Mouse (Mus musculus) leukemia stem cell, adult 10-12 weeks (primary cell): ENCODE data around the gene Mcemp1. TPM values are rescaled to one million over a fixed set of nuclear protein-coding genes. Genes with fewer than 3 reads are reported as not detected.

Experiments
- polyA plus RNA-seq: library from polyadenylated mRNA; stranded (reverse); fragments of >175 nt; gene quantifications from 2 replicates; pipeline ENCODE4 v1.2.3, GENCODE M21; 2012; ENCODE audit warnings: low replicate concordance

Mcemp1 gene
- 0.11 and 0.24 TPM in 2 replicates for polyA plus RNA-seq

DNA sequence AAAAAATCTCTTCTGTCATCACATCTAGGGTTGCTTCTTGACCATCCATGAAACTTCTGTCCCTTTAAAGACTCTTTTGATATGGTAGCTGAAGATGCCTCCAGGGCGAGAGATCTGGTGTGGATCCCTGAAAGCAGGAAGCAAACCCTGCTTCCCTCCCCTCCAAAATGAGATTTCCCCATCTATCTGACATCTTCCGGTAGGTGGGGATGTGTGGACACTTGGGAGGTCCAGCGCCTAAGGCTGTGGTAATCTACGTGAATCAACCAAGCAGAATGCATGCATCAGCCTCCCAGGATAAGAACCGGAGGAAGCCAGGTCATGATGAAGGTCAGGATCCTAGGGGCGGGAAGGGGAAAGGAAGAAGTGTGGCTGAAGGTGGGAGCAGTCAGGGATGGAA is at the start of gene Mcemp1:
Gene Mcemp1, plus strand, starts transcription at position 248 of the 400 bp plus-strand sequence.

DNA sequence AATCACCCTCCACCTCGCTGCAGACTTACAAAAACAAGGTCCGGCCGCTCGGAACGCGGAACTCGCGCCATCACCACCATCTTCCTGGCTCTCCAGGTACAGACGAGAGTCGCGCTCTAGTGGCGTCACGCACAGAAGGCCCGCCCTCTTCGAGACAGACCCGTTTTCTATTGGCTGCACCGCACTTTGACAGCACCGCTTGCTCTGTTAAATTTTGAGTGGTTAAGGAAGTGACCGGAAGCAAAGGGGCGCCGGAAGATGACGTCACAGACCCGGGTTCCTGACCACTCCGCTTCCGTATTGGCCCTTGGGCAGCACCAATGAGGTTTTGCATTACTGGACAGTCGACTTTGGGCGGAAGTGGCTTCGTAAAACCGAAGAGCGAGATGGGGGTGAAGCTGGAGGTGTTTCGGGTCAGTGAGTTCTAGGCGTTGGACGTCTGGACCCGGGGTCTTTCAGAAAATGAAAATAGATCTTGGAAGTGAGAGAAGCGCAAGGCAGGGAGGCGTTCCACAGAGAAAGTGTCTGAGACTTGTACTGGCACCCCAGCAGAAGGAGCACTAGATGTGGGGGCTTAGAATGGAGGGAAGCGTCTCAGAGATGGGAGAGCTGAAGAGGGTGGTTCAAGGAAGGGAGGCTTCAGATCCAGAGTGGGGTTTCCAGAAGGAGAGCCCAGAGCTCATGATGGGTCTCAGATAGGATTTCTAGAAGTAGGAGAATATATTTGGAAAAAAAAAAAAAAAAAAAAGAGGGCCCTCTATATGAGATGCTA is 44.2 kb upstream of the Mcemp1 start, which contains the start of the genes Xab2 and Pet100:
Gene Xab2, minus strand, starts transcription at position 118 of the 772 bp plus-strand sequence.
Gene Pet100, plus strand, starts transcription at position 350 of the 772 bp plus-strand sequence.

DNA sequence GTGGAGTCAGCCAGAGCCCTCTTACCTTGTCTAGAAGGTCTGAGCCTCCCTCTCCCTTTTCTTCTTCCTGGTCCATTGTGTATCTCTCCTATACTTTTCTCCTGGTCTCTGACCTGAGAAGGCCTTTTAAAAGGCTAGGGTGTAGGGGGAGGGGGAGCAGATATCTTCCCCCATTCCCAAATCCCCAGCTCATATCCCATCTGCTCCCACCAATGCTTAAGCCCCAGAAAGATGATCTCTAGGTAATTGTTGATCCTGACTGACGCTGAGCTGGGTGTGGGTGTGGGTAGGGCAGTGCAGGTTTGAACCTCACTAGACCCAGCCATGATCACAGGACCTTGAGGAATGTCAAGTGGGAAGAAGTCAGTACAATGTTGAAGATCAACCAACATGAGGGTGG is 40.1 kb upstream of the Mcemp1 start, which contains the start of gene Pcp2:
Gene Pcp2, minus strand, starts transcription at position 101 of the 400 bp plus-strand sequence.

DNA sequence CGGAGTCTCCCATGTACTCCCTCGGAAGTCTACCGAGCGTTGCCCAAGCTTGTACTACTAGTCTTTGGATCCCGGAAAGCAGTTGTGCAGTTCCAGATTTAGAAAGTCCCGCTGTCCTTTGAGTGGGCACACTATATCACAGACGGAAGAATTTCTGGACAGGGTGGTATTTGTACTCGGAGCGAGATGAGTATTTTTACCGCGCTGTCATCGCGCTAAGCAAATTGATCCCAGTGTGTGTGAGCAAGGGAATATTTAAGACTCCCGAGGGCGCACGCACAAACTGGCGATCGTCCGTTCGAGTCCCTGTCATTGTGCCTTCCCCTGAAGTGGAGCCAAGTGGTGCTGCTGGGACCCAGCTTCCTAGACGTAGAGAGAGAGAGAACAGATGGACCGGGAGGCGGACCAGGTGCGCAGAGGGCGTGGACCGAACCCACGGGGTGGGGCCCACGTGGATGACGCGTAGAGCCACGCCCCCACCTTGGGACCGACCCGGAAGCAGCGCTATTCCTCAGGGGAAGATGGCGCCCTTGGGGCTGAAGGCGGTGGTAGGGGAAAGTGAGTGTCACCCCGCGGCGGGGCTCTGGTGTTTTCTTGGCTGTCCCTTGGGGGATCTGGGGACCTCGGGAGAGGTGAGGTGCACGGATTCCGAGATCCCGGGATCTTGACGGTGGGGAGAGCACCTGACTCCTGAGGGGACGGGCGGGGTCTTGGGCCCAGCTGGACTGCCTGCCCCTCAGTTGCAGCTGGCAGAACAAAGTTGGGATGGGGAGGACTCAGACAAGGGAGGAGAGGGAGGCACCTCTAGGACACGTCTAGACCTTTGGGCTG is 34.7 kb upstream of the Mcemp1 start, which contains the start of gene Stxbp2:
Gene Stxbp2, plus strand, starts transcription at position 309 of the 831 bp plus-strand sequence.

DNA sequence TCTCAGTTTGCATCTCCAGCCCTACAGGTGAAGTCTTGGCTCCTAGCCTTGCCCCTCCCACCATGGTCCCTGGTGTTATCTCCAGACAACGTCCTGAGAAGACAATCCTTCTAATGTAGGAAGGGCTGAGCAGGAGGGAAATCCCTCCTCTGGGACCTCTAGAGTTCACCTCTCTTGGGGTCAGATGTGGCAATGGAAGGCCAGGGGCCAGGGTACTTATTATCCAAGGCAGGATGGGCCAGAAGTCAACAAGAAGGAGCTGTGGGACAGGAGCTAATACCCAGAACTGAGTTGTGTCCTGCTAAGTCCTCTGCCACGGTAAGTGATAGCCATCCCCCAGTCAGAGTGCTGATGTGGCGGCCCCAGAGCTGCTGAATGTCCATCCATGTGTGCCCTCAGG is 10.0 kb upstream of the Mcemp1 start, which contains the start of gene Retn:
Gene Retn, plus strand, starts transcription at position 245 of the 400 bp plus-strand sequence.

DNA sequence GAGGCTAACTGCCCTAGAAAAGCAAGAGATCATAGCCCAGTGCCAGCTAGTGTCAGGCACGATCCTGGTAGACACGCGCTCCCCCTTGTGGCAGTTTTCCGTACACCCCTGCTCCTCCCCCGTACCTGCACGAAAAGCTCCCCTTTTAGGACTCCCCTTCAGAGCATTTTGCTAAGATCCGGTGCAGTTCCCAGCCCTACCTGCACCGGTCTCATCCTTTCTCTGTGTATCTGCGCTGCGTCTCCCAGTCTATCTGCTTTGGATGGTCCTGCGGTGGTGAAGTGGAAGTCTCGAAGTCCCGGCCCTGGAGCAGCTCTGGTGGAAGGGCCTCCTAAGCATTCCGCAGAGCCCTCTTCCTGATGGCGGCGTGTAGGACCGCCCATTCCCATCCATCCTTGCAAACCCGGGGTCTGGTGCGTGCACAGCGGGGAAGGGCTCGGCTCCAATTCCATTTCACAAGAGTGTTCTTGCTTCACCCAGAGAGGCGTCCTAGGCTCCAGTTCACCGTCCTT is 6.5 kb downstream of the Mcemp1 start, which contains the start of gene Fcor:
Gene Fcor, minus strand, starts transcription at position 383 of the 512 bp plus-strand sequence.

DNA sequence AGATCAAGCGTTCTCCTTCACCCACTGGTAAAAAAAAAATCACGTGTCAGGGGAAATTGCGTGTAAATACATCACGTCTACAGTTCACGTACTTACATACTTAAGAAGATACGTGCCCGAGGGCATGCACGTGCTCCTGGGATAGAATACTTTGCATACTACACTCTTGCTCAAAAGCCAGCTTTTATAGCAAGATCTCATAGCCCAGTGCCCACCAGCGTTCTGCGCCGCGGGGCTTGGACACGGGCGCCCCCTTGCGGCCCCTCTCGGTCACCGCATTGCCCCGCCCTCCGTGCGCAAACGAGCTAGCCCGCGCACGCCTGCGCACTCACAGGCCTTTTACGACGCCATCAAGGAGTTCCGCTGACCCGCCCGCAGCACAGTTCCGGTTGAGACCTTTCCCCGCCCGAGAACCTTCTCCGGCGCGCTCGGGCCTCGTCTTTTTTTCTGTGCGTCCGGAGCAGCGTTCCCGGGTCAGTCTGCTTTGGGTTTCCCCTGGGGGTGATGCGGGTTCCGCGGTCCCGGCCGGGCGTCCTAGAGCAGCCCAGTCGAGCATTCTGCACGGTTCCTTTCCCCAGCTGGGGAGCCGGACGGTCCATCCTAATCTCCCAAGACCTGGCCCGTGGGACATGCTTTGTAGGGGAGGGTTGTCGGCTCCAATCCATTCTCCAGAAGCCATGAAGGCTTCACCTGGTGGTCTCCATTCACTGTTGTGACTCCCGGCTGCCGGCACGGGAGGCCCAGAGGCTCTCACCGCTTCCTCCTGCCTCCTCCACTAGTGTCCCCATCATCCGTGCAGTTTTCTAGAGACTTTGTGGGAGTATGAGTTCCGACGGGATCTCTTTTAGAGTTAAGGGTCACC is 10.8 kb downstream of the Mcemp1 start, which contains the start of gene Trappc5:
Gene Trappc5, plus strand, starts transcription at position 169 of the 862 bp plus-strand sequence.

DNA sequence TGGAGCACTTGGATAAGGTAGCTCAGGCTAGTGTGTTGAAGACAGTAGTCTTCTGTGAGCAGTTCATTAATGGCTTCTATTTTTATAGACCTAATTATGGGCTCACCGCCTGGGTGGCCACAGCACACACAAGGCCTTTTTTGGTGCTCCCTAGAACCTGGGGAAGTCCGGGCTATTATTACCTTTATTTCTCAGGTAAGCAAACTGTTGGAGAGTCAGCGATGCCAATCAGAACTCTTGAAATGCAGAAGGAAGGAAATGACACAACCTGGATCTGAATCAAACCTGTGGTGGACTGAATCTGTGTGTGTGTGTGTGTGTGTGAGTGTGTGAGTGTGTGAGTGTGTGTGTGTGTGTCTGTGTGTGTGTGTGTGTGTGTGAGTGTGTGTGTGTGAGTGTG is 28.6 kb downstream of the Mcemp1 start, which contains the start of gene Fcer2a:
Gene Fcer2a, minus strand, starts transcription at position 55 of the 400 bp plus-strand sequence.

Other genes with a start within 250 kb of the Mcemp1 start
- gene Pex11g, start 198.1 kb upstream of the Mcemp1 start, polyA plus RNA-seq, result 0.23 and 0.54 TPM in 2 replicates
- gene Tex45, start 194.9 kb upstream of the Mcemp1 start, polyA plus RNA-seq, result not detected in 2 replicates
- 3.4 and 6.5 TPM in 2 replicates for gene Zfp358, start 172.6 kb upstream of the Mcemp1 start, polyA plus RNA-seq
- gene Mcoln1, start 165.3 kb upstream of the Mcemp1 start, polyA plus RNA-seq, result 78.2 and 241 TPM in 2 replicates
- 21.4 and 33.0 TPM in 2 replicates for gene Pnpla6, start 150.4 kb upstream of the Mcemp1 start, polyA plus RNA-seq
- gene C330021F23Rik, start 97.8 kb upstream of the Mcemp1 start, polyA plus RNA-seq, result 0.19 TPM in 1 of 2 replicates, not detected in the other
- 0.42 and 0.58 TPM in 2 replicates for gene Camsap3, start 78.5 kb upstream of the Mcemp1 start, polyA plus RNA-seq
- 27.6 and 38.9 TPM in 2 replicates for gene Xab2, start 44.4 kb upstream of the Mcemp1 start, polyA plus RNA-seq
- gene Pet100, start 44.2 kb upstream of the Mcemp1 start, polyA plus RNA-seq, result 10.9 and 50.5 TPM in 2 replicates
- gene Pcp2, start 40.2 kb upstream of the Mcemp1 start, polyA plus RNA-seq, result not detected in 2 replicates
- gene Stxbp2, start 34.8 kb upstream of the Mcemp1 start, polyA plus RNA-seq, result 95.4 and 315 TPM in 2 replicates
- not detected in 2 replicates for gene Retn, start 10.0 kb upstream of the Mcemp1 start, polyA plus RNA-seq
- gene Fcor, start 6.6 kb downstream of the Mcemp1 start, polyA plus RNA-seq, result not detected in 2 replicates
- gene Trappc5, start 10.5 kb downstream of the Mcemp1 start, polyA plus RNA-seq, result 10.8 and 16.4 TPM in 2 replicates
- gene Fcer2a, start 28.4 kb downstream of the Mcemp1 start, polyA plus RNA-seq, result 5.4 and 22.4 TPM in 2 replicates
- 0.17 TPM in 1 of 2 replicates, not detected in the other for gene Clec4g, start 54.9 kb downstream of the Mcemp1 start, polyA plus RNA-seq
- gene Cd209a, start 83.2 kb downstream of the Mcemp1 start, polyA plus RNA-seq, result 0.44 and 0.52 TPM in 2 replicates
- not detected in 2 replicates for gene Cd209e, start 188.6 kb downstream of the Mcemp1 start, polyA plus RNA-seq
- gene Cd209d, start 212.8 kb downstream of the Mcemp1 start, polyA plus RNA-seq, result not detected in 2 replicates